Comparison of ENCODE assay signal across 17 mouse cellular contexts in the genomic region with DNA sequence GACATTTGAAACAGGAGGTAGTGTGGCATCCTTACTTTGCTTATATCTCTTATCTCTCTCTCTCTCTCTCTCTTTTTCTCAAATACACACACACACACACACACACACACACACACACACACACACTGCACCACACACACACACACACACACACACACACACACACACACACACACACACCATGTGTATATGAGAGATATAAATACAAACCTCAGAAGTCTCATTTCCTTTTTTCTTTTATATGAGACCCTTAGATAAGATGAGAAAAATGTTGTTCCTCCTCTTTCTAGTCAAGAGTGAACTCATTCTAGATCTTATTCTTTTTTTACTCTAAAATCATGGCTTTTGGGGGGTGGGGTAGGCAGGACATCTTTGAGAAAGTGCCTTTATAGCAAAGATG.
A peak's percentile ranks its signal among the peaks of the same experiment; 100 is the strongest.
DNase-seq lines count a peak whose midpoint lies in the region; TF ChIP-seq lines count a peak whose summit lies in the region.
"Had no signal": no experiment of that assay in that cellular context is flagged by ENCODE, and none has a peak within 500 bp of the region (broad histone marks: within the 10 kb centered on the region; RNA-seq: fewer than 3 reads in every experiment).

No protein-coding gene starts in this region.

- no peak for TF ChIP-seq CTCF in MEL (IDR thresholded peaks at IDR 0.05 in 2 of 3, conservative IDR thresholded peaks at IDR 0.05 in 1 of 3; ENCODE audit: control insufficient read depth in 1 of 3, insufficient read depth in 1 of 3, low read depth in 2 of 3, low read length in 3 of 3, poor library complexity in 1 of 3, severe bottlenecking in 1 of 3)

- H3K4me3 ChIP-seq in MEL (ENCODE audit: control insufficient read depth in 1 of 2, insufficient read depth in 1 of 2, low read depth in 2 of 2, low read length in 2 of 2) = no peak overlapping the region

- no peaks in the 10 kb centered on the region; a peak in 1 of 4 replicates for H3K36me3 ChIP-seq in MEL (ENCODE audit: control insufficient read depth in 1 of 2, insufficient read depth in 2 of 2, low read length in 2 of 2)
- H3K36me3 ChIP-seq: G1E had no signal

- H3K79me2 ChIP-seq in MEL (ENCODE audit: control insufficient read depth, insufficient read depth, low read length, poor library complexity) = no peaks in the 10 kb centered on the region

- H3K9me3 ChIP-seq in MEL (replicated peaks; ENCODE audit: insufficient read depth, low read length) = no peaks in the 10 kb centered on the region
- H3K9me3 ChIP-seq: G1E had no signal

- no peak overlapping the region for H3K27ac ChIP-seq in MEL (ENCODE audit: control insufficient read depth, low read depth, low read length)

- no peak for TF ChIP-seq RAD21 in MEL (IDR thresholded peaks at IDR 0.05; ENCODE audit: low read depth, low read length)

- H3K27me3 ChIP-seq in MEL (ENCODE audit: control insufficient read depth in 1 of 2, insufficient read depth in 2 of 2, low read length in 2 of 2) = no peaks in the 10 kb centered on the region
- H3K27me3 ChIP-seq: CH12.LX, Patski had no signal

- TF ChIP-seq POLR2A in MEL (IDR thresholded peaks at IDR 0.05; ENCODE audit: control insufficient read depth in 1 of 2, insufficient read depth in 1 of 2, low read depth in 1 of 2, low read length in 2 of 2, poor library complexity in 1 of 2) = no peak

- peak in 1 of 2 experiments; percentile 72; a peak in 2 of 4 replicates for TF ChIP-seq EP300 in MEL (IDR thresholded peaks at IDR 0.05; ENCODE audit: low read depth in 1 of 2, low read length in 2 of 2)

- peaks cover 3% of the 10 kb centered on the region in 2 experiments; a peak in 2 of 4 replicates for H3K4me1 ChIP-seq in MEL (ENCODE audit: control insufficient read depth in 1 of 2, insufficient read depth in 2 of 2, low read length in 2 of 2)

- H3K9ac ChIP-seq in MEL (ENCODE audit: control insufficient read depth, low read depth, low read length, poor library complexity, severe bottlenecking) = no peak overlapping the region

- DNase-seq in MEL (ENCODE audit: low read depth, low spot score) = peak; percentile 20
- DNase-seq in retina, postnatal 1 day = no peak
- DNase-seq: adrenal gland, adult 2 months; adrenal gland, adult 8-10 months; adrenal gland, postnatal 10 days; adrenal gland, postnatal 14 days; adrenal gland, postnatal 25 days; adrenal gland, postnatal 36 days; B cell, adult 2 months; cerebellum, adult 11 months; cerebellum, adult 11-12 months; cerebellum, adult 18-20 months; cerebellum, adult 2 months; cerebellum, adult 8-10 months had no signal

TF ChIP-seq in MEL, 35 proteins besides CTCF, POLR2A, EP300 and RAD21:
- peak; percentile 80; the same call in 1 of the 2 replicates for TF ChIP-seq TCF12 (IDR thresholded peaks at IDR 0.05; ENCODE audit: low read depth, low read length)
- TF ChIP-seq GATA1 (IDR thresholded peaks at IDR 0.05; ENCODE audit: low read depth, low read length) = peak; percentile 46; the same call in 1 of the 2 replicates
- 0 out of 2 replicates have a peak, but pooled peaks have one; percentile 25 for TF ChIP-seq ETS1 (IDR thresholded peaks at IDR 0.05; ENCODE audit: low read depth, low read length)
- no peak for TF ChIP-seq GABPA (IDR thresholded peaks at IDR 0.05; ENCODE audit: low read depth, low read length)
- 0 out of 2 replicates have a peak, but pooled peaks have one; percentile 32 for TF ChIP-seq RCOR1 (IDR thresholded peaks at IDR 0.05; ENCODE audit: low read depth, low read length)
TF ChIP-seq in MEL: peak in this region for 4.
